Mouse (Mus musculus) mammary gland, adult 2 months (tissue): Measurements from ENCODE around the gene Max. TPM values are rescaled to one million over a fixed set of nuclear protein-coding genes. Genes with fewer than 3 reads are reported as not detected.

ENCODE experiments used
- polyA plus RNA-seq: library from polyadenylated mRNA; depleted of rRNA; stranded (reverse); fragments of >200 nt; gene quantifications from 2 replicates; pipeline ENCODE4 v1.2.3, GENCODE M21; 2012; ENCODE audit warnings: low replicate concordance; rRNA removed

Gene Max
- polyA plus RNA-seq, result 25.9 and 40.7 TPM in 2 replicates

DNA sequence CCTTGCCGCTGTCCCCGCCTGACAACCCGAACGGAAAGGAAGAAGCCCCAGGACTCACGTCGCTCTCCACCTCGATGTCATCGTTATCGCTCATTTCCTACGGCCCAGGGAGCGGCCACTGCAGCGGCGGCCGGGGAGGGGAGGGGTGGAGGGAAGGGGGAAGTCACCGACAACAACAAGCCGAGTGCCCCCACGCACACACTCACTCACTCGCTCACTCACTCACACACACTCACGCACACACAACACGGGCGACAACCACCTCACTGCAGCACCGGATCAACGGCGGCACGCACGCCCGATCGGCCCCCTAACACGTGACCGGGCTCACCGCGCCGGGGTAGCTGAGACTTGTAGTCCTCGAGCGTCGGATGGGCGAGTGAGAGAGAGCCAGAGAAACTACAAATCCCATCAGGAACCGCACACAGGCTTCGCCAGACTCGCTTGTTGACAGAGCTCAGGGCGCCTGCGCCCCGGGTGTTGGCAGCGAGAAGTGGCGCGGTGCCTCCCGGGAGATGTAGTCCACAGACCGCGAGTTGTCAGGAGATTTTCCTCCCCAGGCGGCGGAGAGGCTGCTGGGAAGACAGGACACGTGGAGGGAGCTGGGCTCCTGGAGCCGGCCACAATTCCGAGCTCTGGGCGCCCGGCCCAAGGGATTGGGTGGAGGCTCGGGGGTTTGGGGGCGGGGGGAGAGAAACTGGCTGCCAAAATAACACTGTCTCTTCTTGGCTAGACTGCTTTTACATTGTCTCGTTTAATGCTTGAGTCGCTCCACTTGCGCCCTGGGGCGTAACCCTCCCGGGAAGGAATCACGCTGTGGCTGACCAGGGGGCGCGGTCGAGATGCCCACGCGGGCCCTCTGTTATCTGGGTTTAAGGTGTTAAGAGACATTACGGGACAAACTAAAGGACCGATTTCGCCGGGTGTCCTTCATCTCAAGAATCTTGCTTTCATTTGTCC lies at the start of gene Max:
Max (minus strand) TSS at position 270 of the 960 bp plus-strand sequence.

Other genes starting within 250 kb of the Max start
- 32.9 and 95.8 TPM in 2 replicates for gene Churc1, start 196.7 kb downstream of the Max start, polyA plus RNA-seq
- 25.8 and 29.0 TPM in 2 replicates for gene Fntb, start 196.6 kb downstream of the Max start, polyA plus RNA-seq
- gene Gpx2, start 166.6 kb downstream of the Max start, polyA plus RNA-seq, result 0.29 and 0.93 TPM in 2 replicates
- 12.4 and 15.9 TPM in 2 replicates for gene Rab15, start 139.3 kb downstream of the Max start, polyA plus RNA-seq